In the genomic region with DNA sequence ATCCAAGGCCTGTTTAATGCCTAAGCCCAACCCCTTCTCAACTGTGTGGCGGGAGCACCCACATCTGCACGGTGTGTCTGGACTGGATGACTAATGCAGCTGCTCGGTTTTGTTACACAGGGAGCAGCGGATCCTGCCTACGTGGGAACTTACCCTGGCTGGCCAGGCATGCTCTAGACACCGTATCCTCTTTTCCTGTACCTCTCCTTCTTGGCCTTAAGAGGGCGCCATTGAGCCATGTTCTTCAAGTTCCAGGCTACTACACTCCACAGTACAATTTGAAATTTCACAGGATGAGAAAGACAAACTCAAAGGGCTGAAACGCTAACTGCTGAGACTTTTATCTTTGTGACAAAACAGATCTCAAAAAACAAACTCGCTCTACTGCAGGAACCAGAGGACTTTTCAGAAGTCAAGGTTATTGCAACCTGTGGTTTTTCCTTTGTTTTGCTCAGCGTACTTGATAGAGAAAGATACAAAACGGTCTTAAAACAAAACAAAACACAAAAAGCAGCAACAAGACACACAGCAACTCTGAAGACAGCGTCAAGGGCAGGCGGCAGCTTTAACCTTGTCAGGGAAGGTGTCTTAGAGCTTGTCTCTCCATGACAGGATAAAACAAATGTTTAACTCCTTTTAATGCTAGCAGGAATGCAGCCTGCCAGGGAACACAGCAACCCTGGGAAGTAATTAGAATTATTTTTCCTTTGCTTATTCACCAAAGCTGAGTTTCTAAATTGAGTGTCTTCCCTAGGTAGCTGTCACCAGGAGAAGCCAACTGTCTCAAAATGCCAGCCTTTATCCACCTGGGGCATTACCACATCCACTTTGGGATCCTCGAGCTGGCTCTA, we compare ENCODE assay signal across 8 mouse cellular contexts. TPM values are rescaled to one million over a fixed set of nuclear protein-coding genes. Genes with fewer than 3 reads are reported as not detected.
DNase-seq lines count a peak whose midpoint lies in the region; ATAC-seq lines count a peak whose summit lies in the region.

No protein-coding gene starts in this region.

- DNase-seq in WW6 (ENCODE audit: low read depth, low spot score), result peak; percentile 33
- DNase-seq in cerebellum, postnatal 14 days, result peak; percentile 65 to 81
- DNase-seq in frontal cortex, postnatal 14 days (ENCODE audit: low spot score in 2 of 2), result peak; percentile 38 to 56
- peak; percentile 64 to 68 for DNase-seq in layer of hippocampus, postnatal 10 days (ENCODE audit: low spot score in 2 of 2)
- DNase-seq in ovary, postnatal 10 days (ENCODE audit: low spot score), result peak; percentile 21
- peak; percentile 80 for DNase-seq in thymus, postnatal 25 days

- ATAC-seq in hindbrain, embryonic 13.5 days (ENCODE audit: low FRiP score), result peak; percentile 69
- peak; percentile 89 for ATAC-seq in lung, embryonic 16.5 days (ENCODE audit: low read depth)

- peaks cover 66% of the 10 kb centered on the region for H3K27me3 ChIP-seq in hindbrain, embryonic 13.5 days
- H3K27me3 ChIP-seq in lung, embryonic 16.5 days (ENCODE audit: control insufficient read depth, insufficient read depth, low read depth, low read length), result no peaks in the 10 kb centered on the region

- H3K4me1 ChIP-seq in hindbrain, embryonic 13.5 days (replicated peaks), result peaks cover 9% of the 10 kb centered on the region
- peaks cover 15% of the 10 kb centered on the region for H3K4me1 ChIP-seq in lung, embryonic 16.5 days (replicated peaks; ENCODE audit: control insufficient read depth, insufficient read depth, low read length)

- 5% methylated on average over 14 of the region's 14 CpGs for WGBS in hindbrain, embryonic 13.5 days
- 9% methylated on average over 14 of the region's 14 CpGs for WGBS in lung, embryonic 16.5 days

- H3K4me3 ChIP-seq in hindbrain, embryonic 13.5 days, result no peak overlapping the region
- no peak overlapping the region for H3K4me3 ChIP-seq in lung, embryonic 16.5 days (ENCODE audit: low read length)

- no peak overlapping the region for H3K9ac ChIP-seq in hindbrain, embryonic 13.5 days
- peak overlapping the region; percentile 8; the same call in 1 of the 2 replicates for H3K9ac ChIP-seq in lung, embryonic 16.5 days (ENCODE audit: low read length)

- H3K9me3 ChIP-seq in hindbrain, embryonic 13.5 days, result no peaks in the 10 kb centered on the region
- H3K9me3 ChIP-seq in lung, embryonic 16.5 days (ENCODE audit: control insufficient read depth, low read length), result no peaks in the 10 kb centered on the region

- H3K27ac ChIP-seq in hindbrain, embryonic 13.5 days, result no peak overlapping the region
- peak overlapping the region; percentile 14 for H3K27ac ChIP-seq in lung, embryonic 16.5 days (ENCODE audit: low read length)

- no peaks in the 10 kb centered on the region for H3K36me3 ChIP-seq in hindbrain, embryonic 13.5 days
- H3K36me3 ChIP-seq in lung, embryonic 16.5 days (ENCODE audit: control insufficient read depth, insufficient read depth, low read length), result no peaks in the 10 kb centered on the region

- H3K4me2 ChIP-seq in hindbrain, embryonic 13.5 days, result no peak overlapping the region
- peak overlapping the region; percentile 33; the same call in 1 of the 2 replicates for H3K4me2 ChIP-seq in lung, embryonic 16.5 days (ENCODE audit: low read depth, low read length)

RNA-seq across cellular contexts. Expression of gene Ets1, which starts 44.1 kb away (rescaled TPM):
- 23.2 and 24.3 TPM in 2 replicates for polyA plus RNA-seq in hindbrain, embryonic 13.5 days (2015; fragmentation: Nextera tagmentation; extraction: Ambion mirVana)
- 10 to 100 TPM; 23.8 to 24.5 TPM for total RNA-seq in layer of hippocampus, postnatal 10 days (2021)
- polyA plus RNA-seq in lung, embryonic 16.5 days (2015; fragmentation: Nextera tagmentation; extraction: Ambion mirVana), result 108 and 115 TPM in 2 replicates

RNA-seq across cellular contexts. Expression of gene Fli1, which starts 49.3 kb away (rescaled TPM):
- 8.7 and 9.3 TPM in 2 replicates for polyA plus RNA-seq in hindbrain, embryonic 13.5 days (2015; fragmentation: Nextera tagmentation; extraction: Ambion mirVana)
- total RNA-seq in layer of hippocampus, postnatal 10 days (2021), result 10 to 100 TPM in 1 of 2 experiments, 1 to 10 TPM in 1; 7.7 to 10.2 TPM
- polyA plus RNA-seq in lung, embryonic 16.5 days (2015; fragmentation: Nextera tagmentation; extraction: Ambion mirVana), result 32.8 and 34.9 TPM in 2 replicates

Comparison
In these comparisons a context has a peak if more than half of its experiments do, and no peak if none do; other contexts are left out.
1. DNase-seq: peak in every context shown above with its lines; median percentile 80 in thymus, postnatal 25 days; 73 in cerebellum, postnatal 14 days; 66 in layer of hippocampus, postnatal 10 days; 47 in frontal cortex, postnatal 14 days; 33 in WW6; 21 in ovary, postnatal 10 days.